Mouse (Mus musculus) cerebellum, postnatal 4 days (tissue): ENCODE data around the gene Hmces.

Experiments
- DNase-seq, 2 experiments: peaks; one replicate each; pipeline ENCODE4 v3.0.0; 2022; ENCODE audit warnings: low spot score in 2 of 2, mixed read lengths in 1 of 2

Hmces gene

GRCm38 (mm10) chr6:87913661-87914325, at the start of gene Hmces:
Gene Hmces, plus strand, starts transcription at chr6:87913935.
- DNase-seq = peak in 1 of 2 experiments; percentile 57

- no peak for DNase-seq
Measured at GRCm38 (mm10) chr6:87866211-87866610, 47.5 kb upstream of the Hmces start.

GRCm38 (mm10) chr6:87867256-87867655, 46.5 kb upstream of the Hmces start:
- no peak for DNase-seq

GRCm38 (mm10) chr6:87868871-87869506, 44.7 kb upstream of the Hmces start:
- peak in 1 of 2 experiments; percentile 22 for DNase-seq

- no peak for DNase-seq
Measured at GRCm38 (mm10) chr6:87870440-87870839, 43.3 kb upstream of the Hmces start.

GRCm38 (mm10) chr6:87871240-87871639, 42.5 kb upstream of the Hmces start:
- DNase-seq = no peak

GRCm38 (mm10) chr6:87873104-87873503, 40.6 kb upstream of the Hmces start:
- no peak for DNase-seq

- DNase-seq = no peak
Measured at GRCm38 (mm10) chr6:87873963-87874362, 39.8 kb upstream of the Hmces start.

- no peak for DNase-seq
Measured at GRCm38 (mm10) chr6:87875083-87875482, 38.7 kb upstream of the Hmces start.

GRCm38 (mm10) chr6:87875562-87875961, 38.2 kb upstream of the Hmces start:
- DNase-seq = no peak

GRCm38 (mm10) chr6:87876068-87876643, 37.6 kb upstream of the Hmces start:
- DNase-seq = no peak

- no peak for DNase-seq
Measured at GRCm38 (mm10) chr6:87879010-87879409, 34.7 kb upstream of the Hmces start.

- no peak for DNase-seq
Measured at GRCm38 (mm10) chr6:87879628-87880027, 34.1 kb upstream of the Hmces start.

- DNase-seq = no peak
Measured at GRCm38 (mm10) chr6:87882221-87882620, 31.5 kb upstream of the Hmces start.

GRCm38 (mm10) chr6:87882816-87883215, 30.9 kb upstream of the Hmces start:
- DNase-seq = peak in 1 of 2 experiments; percentile 37

- DNase-seq = no peak
Measured at GRCm38 (mm10) chr6:87886721-87887120, 27.0 kb upstream of the Hmces start.

GRCm38 (mm10) chr6:87887594-87888233, 26.0 kb upstream of the Hmces start, which contains the start of gene Copg1:
Gene Copg1, plus strand, starts transcription at chr6:87887814.
- DNase-seq = peak; percentile 99 to 100

- DNase-seq = peak in 1 of 2 experiments; percentile 51
Measured at GRCm38 (mm10) chr6:87893931-87894330, 19.8 kb upstream of the Hmces start.

GRCm38 (mm10) chr6:87898028-87898427, 15.7 kb upstream of the Hmces start:
- no peak for DNase-seq

- no peak for DNase-seq
Measured at GRCm38 (mm10) chr6:87906632-87907031, 7.1 kb upstream of the Hmces start.

- no peak for DNase-seq
Measured at GRCm38 (mm10) chr6:87909181-87909580, 4.6 kb upstream of the Hmces start.

GRCm38 (mm10) chr6:87911559-87911958, 2.2 kb upstream of the Hmces start:
- DNase-seq = no peak
